Mouse (Mus musculus): ENCODE measurements around the gene Csde1. TPM values are rescaled to one million over a fixed set of nuclear protein-coding genes. Genes with fewer than 3 reads are reported as not detected.

The Csde1 gene
- 561 and 569 TPM in 2 replicates for polyA plus RNA-seq (2014; fragmentation: Nextera tagmentation; extraction: Ambion mirVana)

DNA sequence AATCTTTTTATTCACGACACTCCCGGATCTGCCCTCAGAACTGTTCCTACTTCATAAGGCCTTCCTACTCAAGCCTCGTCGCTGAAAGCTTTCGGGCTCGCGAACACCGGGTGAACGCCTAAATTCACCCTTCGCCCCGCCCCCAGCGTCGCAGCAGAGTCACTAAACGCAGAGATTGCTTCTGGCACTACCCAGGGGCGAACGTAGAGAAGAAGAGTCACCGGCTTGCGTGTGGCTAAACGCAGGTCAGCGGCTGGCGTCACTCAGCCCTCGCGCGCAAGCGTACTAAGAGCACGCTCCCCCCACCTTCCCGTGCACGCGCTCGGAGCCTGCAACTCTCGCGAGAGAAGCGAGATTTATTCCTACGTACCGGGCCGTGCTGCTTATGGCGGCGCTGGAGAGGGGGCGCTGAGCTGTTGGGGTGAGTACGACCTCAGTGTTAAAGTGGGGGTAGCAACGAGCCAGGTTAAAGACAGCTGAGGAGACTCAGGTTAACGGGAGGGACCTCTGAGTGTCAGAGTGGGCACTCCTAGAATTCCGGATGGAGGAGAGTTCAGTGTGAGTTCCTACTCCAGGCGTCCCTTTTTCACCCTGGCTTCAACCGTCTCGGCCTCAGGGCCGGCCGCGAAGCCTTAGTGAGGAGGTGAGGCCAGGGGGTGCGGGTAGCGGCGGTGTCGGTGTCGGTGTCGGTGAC is at the start of gene Csde1:
Gene Csde1, plus strand, starts transcription at position 178 of the 694 bp plus-strand sequence.
- Histone ChIP-seq H3K9me3 (ENCODE audit: control insufficient read depth, low read length) (no peaks in the 10 kb centered on the region), H3K4me2 (replicated peaks; ENCODE audit: low read depth, low read length) (peak within 1 kb of the TSS; percentile 60), H3K36me3 (ENCODE audit: control insufficient read depth, insufficient read depth, low read length) (no peaks in the 10 kb centered on the region), H3K27me3 (ENCODE audit: control insufficient read depth, insufficient read depth, low read length) (no peaks in the 10 kb centered on the region), H3K9ac (ENCODE audit: low read depth, low read length) (peak within 1 kb of the TSS; percentile 99), H3K27ac (ENCODE audit: low read depth, low read length) (peak within 1 kb of the TSS; percentile 95), H3K4me1 (replicated peaks; ENCODE audit: control insufficient read depth, insufficient read depth, low read length) (no peaks in the 10 kb centered on the region), H3K4me3 (ENCODE audit: low read depth, low read length) (peak within 1 kb of the TSS; percentile 97)
- peak; percentile 96 for ATAC-seq (ENCODE audit: low FRiP score)
- peak; percentile 99 for DNase-seq (ENCODE audit: low spot score)
- under 1% methylated on average over 55 of the region's 55 CpGs for WGBS

DNA sequence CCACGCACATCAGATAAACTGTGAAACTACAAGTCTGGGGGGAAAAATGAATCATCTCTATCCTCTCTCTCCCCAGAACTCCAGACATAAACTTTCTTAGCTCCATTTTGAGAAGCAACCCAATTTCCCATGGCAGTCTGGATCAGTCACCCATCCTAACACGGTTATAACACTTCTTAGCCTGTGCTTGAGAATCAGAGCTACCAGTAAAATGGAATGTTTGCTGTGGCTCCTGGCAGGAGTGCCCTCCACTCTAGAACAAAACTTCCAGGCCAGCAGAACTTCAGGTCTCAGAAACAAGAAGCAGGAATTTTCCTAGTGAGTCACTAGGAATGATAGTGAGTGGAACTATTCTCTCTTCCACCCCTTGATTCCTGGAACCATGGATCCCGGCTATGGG is 49.7 kb upstream of the Csde1 start:
- Histone ChIP-seq H3K27me3 (ENCODE audit: control insufficient read depth, insufficient read depth, low read length) (no peaks in the 10 kb centered on the region), H3K4me3 (ENCODE audit: low read depth, low read length) (no peak overlapping the region), H3K36me3 (ENCODE audit: control insufficient read depth, insufficient read depth, low read length) (no peaks in the 10 kb centered on the region), H3K9ac (ENCODE audit: low read depth, low read length) (no peak overlapping the region), H3K4me2 (replicated peaks; ENCODE audit: low read depth, low read length) (no peak overlapping the region), H3K4me1 (replicated peaks; ENCODE audit: control insufficient read depth, insufficient read depth, low read length) (no peaks in the 10 kb centered on the region), H3K9me3 (ENCODE audit: control insufficient read depth, low read length) (no peaks in the 10 kb centered on the region), H3K27ac (ENCODE audit: low read depth, low read length) (no peak overlapping the region)
- ATAC-seq (ENCODE audit: low FRiP score) (no peak), DNase-seq (ENCODE audit: low spot score) (no peak)
- 83% methylated on average over 3 of the region's 3 CpGs for whole genome bisulfite sequencing

DNA sequence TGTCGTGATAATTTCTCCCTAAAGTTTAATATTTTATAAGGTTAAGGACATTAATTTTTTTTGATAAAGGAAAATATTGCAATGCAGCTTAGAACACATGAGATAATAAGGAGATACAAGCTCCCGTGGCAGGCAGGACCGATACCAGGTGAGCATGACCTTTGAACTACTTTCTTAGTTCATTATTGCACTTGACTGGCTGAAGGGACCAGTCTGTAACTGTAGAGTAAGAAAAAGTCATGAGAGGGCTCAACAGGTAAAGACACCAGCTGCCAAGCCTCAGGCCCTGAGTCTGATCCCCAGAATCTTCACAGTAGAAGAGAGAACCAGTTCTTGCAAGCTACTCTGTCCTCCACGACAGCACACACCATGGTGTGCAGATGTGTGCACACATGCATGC is 43.3 kb upstream of the Csde1 start:
- ATAC-seq (ENCODE audit: low FRiP score) (no peak), DNase-seq (ENCODE audit: low spot score) (no peak)
- no peaks in the 10 kb centered on the region for H3K27me3 ChIP-seq (ENCODE audit: control insufficient read depth, insufficient read depth, low read length)
- H3K9me3 ChIP-seq (ENCODE audit: control insufficient read depth, low read length) = no peaks in the 10 kb centered on the region
- H3K9ac ChIP-seq (ENCODE audit: low read depth, low read length) = no peak overlapping the region
- WGBS = 83% methylated on average over 4 of the region's 4 CpGs
- no peaks in the 10 kb centered on the region for H3K4me1 ChIP-seq (replicated peaks; ENCODE audit: control insufficient read depth, insufficient read depth, low read length)
- no peak overlapping the region for H3K4me3 ChIP-seq (ENCODE audit: low read depth, low read length)
- no peak overlapping the region for H3K4me2 ChIP-seq (replicated peaks; ENCODE audit: low read depth, low read length)
- no peaks in the 10 kb centered on the region for H3K36me3 ChIP-seq (ENCODE audit: control insufficient read depth, insufficient read depth, low read length)
- H3K27ac ChIP-seq (ENCODE audit: low read depth, low read length) = no peak overlapping the region

DNA sequence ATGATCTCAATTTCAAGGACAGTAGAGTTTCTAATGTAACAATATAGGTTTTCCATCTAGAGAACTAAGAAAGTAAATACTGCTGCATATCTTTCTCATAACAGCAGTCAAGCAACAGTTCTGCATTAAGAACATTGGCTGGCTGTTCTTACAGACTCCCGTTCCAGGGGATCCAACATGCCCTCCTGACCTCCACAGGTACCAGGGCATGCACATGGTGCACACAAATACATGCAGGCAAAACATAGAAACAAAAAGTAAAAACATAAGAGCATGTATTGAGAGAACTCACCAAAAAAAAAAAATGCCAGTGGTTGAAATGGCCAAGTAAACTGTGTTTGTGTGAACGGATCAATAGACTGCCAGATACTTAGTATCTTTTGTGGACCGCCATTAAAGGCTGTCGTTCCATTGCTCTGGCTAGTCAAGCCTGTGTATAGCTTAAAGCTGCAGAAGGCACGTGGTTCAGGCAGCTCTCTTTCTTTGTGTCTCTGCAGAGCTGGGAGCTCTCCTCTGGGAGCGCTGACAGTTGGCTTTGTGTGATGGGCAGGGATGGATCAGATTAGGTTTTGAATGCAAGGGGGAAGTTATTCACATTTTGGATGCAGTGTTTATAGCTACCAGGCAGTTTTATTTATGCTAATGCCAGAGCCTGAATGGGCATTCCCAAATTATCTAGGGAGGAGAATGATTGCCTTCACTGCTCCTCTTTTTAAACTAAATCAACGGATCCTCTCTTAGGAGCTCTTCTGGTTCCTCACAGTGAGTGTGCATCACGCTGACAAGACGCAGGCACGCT is 40.5 kb upstream of the Csde1 start:
- Histone ChIP-seq H3K27ac (ENCODE audit: low read depth, low read length) (peak overlapping the region; percentile 45), H3K4me1 (replicated peaks; ENCODE audit: control insufficient read depth, insufficient read depth, low read length) (no peaks in the 10 kb centered on the region), H3K27me3 (ENCODE audit: control insufficient read depth, insufficient read depth, low read length) (no peaks in the 10 kb centered on the region), H3K4me3 (ENCODE audit: low read depth, low read length) (no peak overlapping the region), H3K9me3 (ENCODE audit: control insufficient read depth, low read length) (no peaks in the 10 kb centered on the region), H3K36me3 (ENCODE audit: control insufficient read depth, insufficient read depth, low read length) (no peaks in the 10 kb centered on the region), H3K4me2 (replicated peaks; ENCODE audit: low read depth, low read length) (peak overlapping the region; percentile 28; the same call in 1 of the 2 replicates), H3K9ac (ENCODE audit: low read depth, low read length) (peak overlapping the region; percentile 31; the same call in 1 of the 2 replicates)
- WGBS = 22% methylated on average over 10 of the region's 10 CpGs
- DNase-seq (ENCODE audit: low spot score) (peak; percentile 74), ATAC-seq (ENCODE audit: low FRiP score) (peak; percentile 98)

DNA sequence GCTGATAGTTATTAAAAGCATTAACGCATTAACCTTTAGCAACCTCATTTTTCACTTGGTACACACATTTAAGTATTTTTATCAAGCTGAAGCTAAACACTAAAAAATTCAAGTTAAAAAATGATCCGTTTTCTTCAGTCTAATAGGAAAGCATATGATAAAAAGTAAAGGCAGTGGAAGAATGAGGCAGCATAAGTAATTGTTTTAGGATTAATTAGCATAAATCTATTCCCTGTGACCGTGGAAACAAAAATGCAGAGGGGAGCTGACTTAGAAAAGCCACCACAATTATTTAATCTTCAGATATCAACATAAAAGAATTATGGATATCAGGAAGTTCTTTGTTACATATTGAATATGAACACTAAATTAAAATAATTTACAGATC is 39.9 kb upstream of the Csde1 start:
- 42% methylated on average over 3 of the region's 3 CpGs for WGBS
- Histone ChIP-seq H3K4me1 (replicated peaks; ENCODE audit: control insufficient read depth, insufficient read depth, low read length) (no peaks in the 10 kb centered on the region), H3K9ac (ENCODE audit: low read depth, low read length) (no peak overlapping the region; the same call in 1 of the 2 replicates), H3K4me2 (replicated peaks; ENCODE audit: low read depth, low read length) (peak overlapping the region; percentile 28; the same call in 1 of the 2 replicates), H3K27ac (ENCODE audit: low read depth, low read length) (peak overlapping the region; percentile 45), H3K4me3 (ENCODE audit: low read depth, low read length) (no peak overlapping the region), H3K9me3 (ENCODE audit: control insufficient read depth, low read length) (no peaks in the 10 kb centered on the region), H3K36me3 (ENCODE audit: control insufficient read depth, insufficient read depth, low read length) (no peaks in the 10 kb centered on the region), H3K27me3 (ENCODE audit: control insufficient read depth, insufficient read depth, low read length) (no peaks in the 10 kb centered on the region)
- ATAC-seq (ENCODE audit: low FRiP score) (peak; percentile 59; the same call in 1 of the 2 replicates), DNase-seq (ENCODE audit: low spot score) (no peak)

DNA sequence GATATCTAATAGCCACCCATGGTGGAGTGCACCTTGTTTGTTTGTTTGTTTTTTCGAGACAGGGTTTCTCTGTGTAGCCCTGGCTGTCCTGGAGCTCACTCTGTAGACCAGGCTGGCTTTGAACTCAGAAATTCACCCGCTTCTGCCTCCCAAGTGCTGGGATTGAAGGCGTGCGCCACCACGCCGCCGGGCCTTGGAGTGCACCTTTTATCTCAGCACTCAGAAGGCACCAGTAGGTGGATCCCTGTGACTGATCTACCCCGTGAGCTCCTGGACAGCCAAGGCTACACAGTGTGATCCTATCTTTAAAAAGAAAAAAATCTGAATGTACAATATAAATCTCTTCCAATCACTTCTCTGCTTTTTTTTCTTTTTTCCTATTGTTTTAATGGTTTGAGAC is 29.2 kb upstream of the Csde1 start:
- Histone ChIP-seq H3K4me1 (replicated peaks; ENCODE audit: control insufficient read depth, insufficient read depth, low read length) (no peaks in the 10 kb centered on the region), H3K9ac (ENCODE audit: low read depth, low read length) (no peak overlapping the region), H3K27ac (ENCODE audit: low read depth, low read length) (no peak overlapping the region), H3K4me3 (ENCODE audit: low read depth, low read length) (no peak overlapping the region), H3K27me3 (ENCODE audit: control insufficient read depth, insufficient read depth, low read length) (no peaks in the 10 kb centered on the region), H3K36me3 (ENCODE audit: control insufficient read depth, insufficient read depth, low read length) (no peaks in the 10 kb centered on the region), H3K4me2 (replicated peaks; ENCODE audit: low read depth, low read length) (no peak overlapping the region), H3K9me3 (ENCODE audit: control insufficient read depth, low read length) (no peaks in the 10 kb centered on the region)
- DNase-seq (ENCODE audit: low spot score) (no peak), ATAC-seq (ENCODE audit: low FRiP score) (no peak)
- WGBS = 73% methylated on average over 8 of the region's 8 CpGs

DNA sequence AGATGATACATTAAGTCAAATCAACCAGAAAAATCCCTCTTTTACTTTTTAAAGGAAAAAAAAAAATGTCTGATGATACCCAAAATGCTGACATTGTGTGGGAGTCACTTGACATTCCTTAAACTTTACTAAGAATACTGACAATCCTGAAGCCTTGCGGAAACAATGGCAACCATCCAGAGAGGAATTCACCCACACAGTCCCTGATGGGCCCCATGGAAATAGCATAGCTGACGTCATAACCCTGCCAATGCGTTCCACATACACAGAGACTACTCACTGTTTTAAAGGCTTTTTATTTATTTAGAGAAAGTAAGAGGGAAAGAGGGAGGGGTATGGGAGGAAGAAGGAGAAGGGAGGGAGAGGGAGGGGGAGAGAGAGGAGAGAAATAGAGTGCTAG is 27.3 kb upstream of the Csde1 start:
- Histone ChIP-seq H3K27me3 (ENCODE audit: control insufficient read depth, insufficient read depth, low read length) (no peaks in the 10 kb centered on the region), H3K27ac (ENCODE audit: low read depth, low read length) (no peak overlapping the region), H3K4me1 (replicated peaks; ENCODE audit: control insufficient read depth, insufficient read depth, low read length) (0 out of 2 replicates have a peak, but pooled peaks cover 2% of the 10 kb centered on the region), H3K9ac (ENCODE audit: low read depth, low read length) (no peak overlapping the region), H3K4me3 (ENCODE audit: low read depth, low read length) (no peak overlapping the region), H3K4me2 (replicated peaks; ENCODE audit: low read depth, low read length) (no peak overlapping the region), H3K36me3 (ENCODE audit: control insufficient read depth, insufficient read depth, low read length) (no peaks in the 10 kb centered on the region), H3K9me3 (ENCODE audit: control insufficient read depth, low read length) (no peaks in the 10 kb centered on the region)
- 52% methylated on average over 3 of the region's 3 CpGs for WGBS
- DNase-seq (ENCODE audit: low spot score) (no peak), ATAC-seq (ENCODE audit: low FRiP score) (no peak)

DNA sequence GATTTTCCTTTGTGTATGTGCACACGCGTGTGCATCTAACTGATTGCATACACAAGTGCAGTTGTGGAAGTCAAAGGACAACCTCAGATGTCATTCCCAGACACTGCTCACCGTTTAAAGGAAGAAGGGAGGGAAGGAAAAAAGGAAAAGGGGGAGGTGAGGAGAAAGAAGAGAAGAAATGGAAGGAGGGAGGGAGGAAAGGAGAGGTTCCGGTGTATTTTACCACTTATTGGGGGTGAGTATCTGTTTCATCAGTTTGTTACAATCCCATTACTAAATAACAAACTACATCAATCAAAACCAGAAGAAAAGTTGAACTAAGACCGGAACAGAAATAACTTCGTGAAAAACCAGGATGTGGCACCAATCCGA is 25.0 kb upstream of the Csde1 start:
- 0 out of 2 replicates have a peak, but pooled peaks cover 2% of the 10 kb centered on the region for H3K4me1 ChIP-seq (replicated peaks; ENCODE audit: control insufficient read depth, insufficient read depth, low read length)
- no peaks in the 10 kb centered on the region for H3K27me3 ChIP-seq (ENCODE audit: control insufficient read depth, insufficient read depth, low read length)
- DNase-seq (ENCODE audit: low spot score) (no peak), ATAC-seq (ENCODE audit: low FRiP score) (peak; percentile 41)
- H3K9ac ChIP-seq (ENCODE audit: low read depth, low read length) = peak overlapping the region; percentile 85
- H3K36me3 ChIP-seq (ENCODE audit: control insufficient read depth, insufficient read depth, low read length) = peaks cover 12% of the 10 kb centered on the region
- peak overlapping the region; percentile 72 for H3K4me2 ChIP-seq (replicated peaks; ENCODE audit: low read depth, low read length)
- no peak overlapping the region for H3K27ac ChIP-seq (ENCODE audit: low read depth, low read length)
- 54% methylated on average over 7 of the region's 7 CpGs for WGBS
- peak overlapping the region; percentile 79 for H3K4me3 ChIP-seq (ENCODE audit: low read depth, low read length)
- H3K9me3 ChIP-seq (ENCODE audit: control insufficient read depth, low read length) = no peaks in the 10 kb centered on the region
